Mouse (Mus musculus) ES-E14 (cell line): Measurements from ENCODE around the gene Ralb. TPM values are rescaled to one million over a fixed set of nuclear protein-coding genes. Genes with fewer than 3 reads are reported as not detected.
A peak's percentile ranks its signal among the peaks of the same experiment; 100 is the strongest.

Source experiments
- DNase-seq: peaks from one replicate; pipeline ENCODE4 v3.0.0-alpha.2; 2013; ENCODE audit warnings: low read depth, low spot score
- H3K27ac ChIP-seq: 2 replicates; pipeline ENCODE4 v1.5.1; 2012; ENCODE audit warnings: low read depth, mild to moderate bottlenecking, low read length, moderate library complexity, mixed read lengths; ENCODE audit not compliant: poor library complexity, insufficient read depth, severe bottlenecking
- H3K36me3 ChIP-seq: 2 replicates; pipeline ENCODE4 v1.6.1; 2012; ENCODE audit warnings: mild to moderate bottlenecking, low read length, moderate library complexity, mixed read lengths; ENCODE audit not compliant: control insufficient read depth, poor library complexity, insufficient read depth, severe bottlenecking
- H3K4me1 ChIP-seq, 2 experiments: fragments of 150-350 bp in 1 of 2; sonication (generic) in 1 of 2; 2 replicates each; pipeline ENCODE4 v1.6.1; 2012; ENCODE audit warnings: low read length in 2 of 2, mild to moderate bottlenecking in 1 of 2, mixed read lengths in 1 of 2; ENCODE audit not compliant: control insufficient read depth in 2 of 2, insufficient read depth in 2 of 2, poor library complexity in 1 of 2
- H3K4me3 ChIP-seq, 2 experiments: fragments of 150-350 bp in 1 of 2; sonication (generic) in 1 of 2; 2 replicates each; pipeline ENCODE4 v1.5.1; 2012; ENCODE audit warnings: low read length in 2 of 2, low read depth in 1 of 2, mild to moderate bottlenecking in 1 of 2, mixed read lengths in 1 of 2; ENCODE audit not compliant: insufficient read depth in 1 of 2, poor library complexity in 1 of 2, severe bottlenecking in 1 of 2
- H3K9ac ChIP-seq: 2 replicates; pipeline ENCODE4 v1.6.1; 2012; ENCODE audit warnings: low read depth, mild to moderate bottlenecking, low read length, mixed read lengths; ENCODE audit not compliant: poor library complexity, insufficient read depth, severe bottlenecking
- H3K9me3 ChIP-seq: fragments of 150-350 bp; sonication (generic); 2 replicates; pipeline ENCODE4 v1.6.1; 2012; ENCODE audit warnings: low read depth, mild to moderate bottlenecking, low read length; ENCODE audit not compliant: control insufficient read depth, insufficient read depth
- CHD2 ChIP-seq: IDR thresholded peaks from 2 replicates; pipeline ENCODE4 v1.6.1; 2014; ENCODE audit warnings: mild to moderate bottlenecking, low read depth, low read length, inconsistent platforms
- HCFC1 ChIP-seq: IDR thresholded peaks from 2 replicates; pipeline ENCODE4 v1.6.1; 2012; ENCODE audit warnings: low read length, inconsistent platforms, borderline replicate concordance; ENCODE audit not compliant: insufficient read depth
- MAFK ChIP-seq: IDR thresholded peaks from 2 replicates; pipeline ENCODE4 v1.6.1; 2014; ENCODE audit warnings: mild to moderate bottlenecking, low read depth, low read length, inconsistent platforms; ENCODE audit not compliant: insufficient read depth
- ZC3H11A ChIP-seq: IDR thresholded peaks from 2 replicates; pipeline ENCODE4 v1.6.1; 2012; ENCODE audit warnings: low read depth, mild to moderate bottlenecking, inconsistent platforms, low read length, borderline replicate concordance
- ZNF384 ChIP-seq: IDR thresholded peaks from 2 replicates; pipeline ENCODE4 v1.6.1; 2012; ENCODE audit warnings: low read depth, low read length, inconsistent platforms
- in situ Hi-C, 2 experiments: fragments of 600-800 bp; cut with MboI; formaldehyde crosslinking; loops; one replicate each; pipeline ENCODE4 v1.15.1; 2025; ENCODE audit warnings: low sequenced_read_pairs in 2 of 2, inconsistent platforms in 1 of 2; ENCODE audit not compliant: unreplicated experiment in 2 of 2
- total RNA-seq: library from RNA; depleted of rRNA; stranded (reverse); fragments of 300-350 nt; gene quantifications from 2 replicates; pipeline ENCODE4 v1.2.3, GENCODE M21; 2012

Gene Ralb
- total RNA-seq, 1 experiment: 30.8 TPM

- in situ Hi-C loops: no loop called here
- no peak overlapping the region for H3K9ac ChIP-seq
- H3K36me3 ChIP-seq: no peaks in the 10 kb centered on the region
- DNase-seq: no peak
- H3K4me1 ChIP-seq: peaks cover 2 to 36% of the 10 kb centered on the region in 2 experiments; a peak in 3 of 4 replicates
- H3K27ac ChIP-seq: no peak overlapping the region; the same call in 1 of the 2 replicates
- TF ChIP-seq CHD2: no peak
- TF ChIP-seq ZNF384: no peak
- no peak for TF ChIP-seq MAFK
- no peak for TF ChIP-seq HCFC1
- TF ChIP-seq ZC3H11A: no peak
- H3K4me3 ChIP-seq: no peak overlapping the region
- no peaks in the 10 kb centered on the region for H3K9me3 ChIP-seq
These were observed 12.1 kb downstream of the Ralb start for GRCm38 (mm10) chr1:119492505-119492904.

DNA sequence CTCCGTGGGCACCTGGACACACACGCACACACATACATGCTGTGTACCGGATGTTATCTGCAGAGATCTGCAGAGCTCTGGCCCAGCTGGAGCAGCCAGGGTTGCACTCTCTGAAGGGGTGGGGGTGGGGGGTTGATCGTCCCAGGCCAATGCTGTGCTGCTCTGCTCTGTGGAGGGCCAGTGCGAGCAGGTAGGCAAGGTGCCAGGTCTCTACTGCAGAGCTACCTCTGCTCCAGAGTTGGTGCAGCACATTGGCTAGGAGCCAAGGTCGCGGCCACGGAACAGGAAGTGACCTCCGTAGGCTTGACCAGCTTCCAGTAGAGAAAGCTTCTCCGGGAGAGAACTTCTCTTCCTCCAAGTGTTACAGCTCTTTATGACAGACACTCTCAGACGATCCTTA is 12.5 kb downstream of the Ralb start:
- Histone ChIP-seq H3K9me3 (no peaks in the 10 kb centered on the region), H3K36me3 (no peaks in the 10 kb centered on the region), H3K9ac (peak overlapping the region; percentile 21; the same call in 1 of the 2 replicates), H3K4me1 (peaks cover 2 to 37% of the 10 kb centered on the region in 2 experiments; a peak in 3 of 4 replicates), H3K4me3 (no peak overlapping the region), H3K27ac (no peak overlapping the region; the same call in 1 of the 2 replicates)
- in situ Hi-C loops: no loop called here
- no peak for DNase-seq
- TF ChIP-seq MAFK (no peak), ZC3H11A (no peak), HCFC1 (no peak), CHD2 (no peak), ZNF384 (no peak)

DNA sequence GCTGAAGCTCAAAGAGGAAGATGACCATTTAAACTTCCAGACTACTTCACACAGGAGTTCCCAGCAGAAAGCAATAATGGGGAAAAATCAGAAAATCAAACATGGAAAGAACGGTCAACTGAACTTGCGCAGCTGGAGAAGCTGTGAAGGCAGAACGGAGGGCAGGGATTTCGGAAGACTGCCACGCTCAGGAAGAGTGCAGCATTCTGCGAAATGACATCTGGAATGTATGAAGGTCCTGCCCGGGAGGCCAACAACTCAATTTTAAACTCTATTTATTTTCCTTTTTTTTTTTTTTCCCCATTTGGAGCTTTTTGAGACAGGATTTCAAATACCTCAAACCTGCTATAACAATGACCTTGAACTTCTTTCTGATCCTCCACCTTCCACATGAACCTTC is 13.8 kb downstream of the Ralb start:
- H3K27ac ChIP-seq: no peak overlapping the region
- peaks cover 3 to 36% of the 10 kb centered on the region in 2 experiments; a peak in 3 of 4 replicates for H3K4me1 ChIP-seq
- TF ChIP-seq HCFC1: no peak
- no peak for TF ChIP-seq ZNF384
- no peak for TF ChIP-seq MAFK
- no peak for TF ChIP-seq ZC3H11A
- no peak for TF ChIP-seq CHD2
- no peak for DNase-seq
- in situ Hi-C loops: no loop called here
- H3K9ac ChIP-seq: no peak overlapping the region
- H3K36me3 ChIP-seq: no peaks in the 10 kb centered on the region
- H3K4me3 ChIP-seq: no peak overlapping the region
- H3K9me3 ChIP-seq: no peaks in the 10 kb centered on the region

DNA sequence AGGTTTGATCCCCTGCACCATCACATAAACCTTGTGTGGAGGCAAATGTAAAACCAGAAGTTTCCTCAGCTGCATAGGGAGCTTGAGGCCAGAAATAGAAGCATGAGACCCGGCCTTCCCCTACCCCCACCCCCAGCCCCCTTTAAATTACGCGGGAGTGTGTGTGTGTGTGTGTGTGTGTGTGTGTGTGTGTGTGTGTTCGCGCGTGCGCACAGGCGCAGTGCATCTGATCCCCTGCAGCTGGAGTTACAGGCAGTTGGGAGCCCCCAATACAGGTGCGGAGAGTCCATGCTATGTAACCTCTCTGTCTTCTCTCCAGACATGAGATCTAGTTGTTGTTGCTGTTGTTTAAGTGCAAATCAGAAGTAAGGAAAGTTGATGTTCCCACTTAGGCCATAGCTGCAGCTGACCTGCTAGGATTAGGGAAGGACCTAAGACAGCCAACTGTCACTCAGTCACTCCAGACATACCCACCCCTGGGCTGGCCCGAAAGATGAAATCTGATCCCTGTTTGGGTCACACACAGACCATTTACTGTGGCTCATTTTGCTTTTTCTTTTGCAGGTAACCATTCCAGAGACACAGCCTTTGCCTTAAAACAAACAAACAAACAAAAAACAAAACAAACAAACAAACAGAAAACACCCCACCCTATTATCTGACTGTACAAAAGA is 16.5 kb downstream of the Ralb start:
- no peak for DNase-seq
- in situ Hi-C loops: loop anchor here in 1 of 2 experiments (10.0 kb wide), 1 partner anchor 393 kb away; no protein-coding TSS in a partner anchor
- peaks cover 3 to 30% of the 10 kb centered on the region in 2 experiments; a peak in 3 of 4 replicates for H3K4me1 ChIP-seq
- no peaks in the 10 kb centered on the region for H3K36me3 ChIP-seq
- no peak overlapping the region for H3K4me3 ChIP-seq
- no peak overlapping the region for H3K27ac ChIP-seq
- H3K9ac ChIP-seq: no peak overlapping the region
- TF ChIP-seq CHD2 (no peak), HCFC1 (no peak), ZC3H11A (no peak), ZNF384 (no peak), MAFK (no peak)
- no peaks in the 10 kb centered on the region for H3K9me3 ChIP-seq

DNA sequence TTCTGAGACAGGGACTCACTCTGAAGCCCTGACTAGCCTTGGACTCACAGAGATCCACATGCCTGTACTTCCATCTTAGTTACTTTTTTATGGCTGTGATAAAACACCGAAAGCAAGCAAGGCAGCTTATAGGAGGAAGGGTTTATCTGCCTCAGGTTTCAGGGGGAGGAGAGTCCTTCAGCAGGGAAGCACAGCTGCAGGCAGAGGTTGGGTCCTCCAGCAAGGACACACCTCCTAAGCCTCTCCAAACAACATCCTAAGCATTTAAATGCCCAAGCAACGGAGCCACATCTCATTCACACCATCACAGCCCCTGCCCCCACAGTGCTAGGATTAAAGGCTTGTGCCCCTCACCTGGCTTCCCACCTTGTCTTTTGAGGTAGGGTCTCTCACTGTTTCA is 18.8 kb downstream of the Ralb start:
- H3K9me3 ChIP-seq: no peaks in the 10 kb centered on the region
- H3K4me3 ChIP-seq: no peak overlapping the region
- in situ Hi-C loops: loop anchor here in 1 of 2 experiments (10.0 kb wide), 1 partner anchor 391 kb away; no protein-coding TSS in a partner anchor
- no peak overlapping the region for H3K27ac ChIP-seq
- no peak overlapping the region for H3K9ac ChIP-seq
- H3K36me3 ChIP-seq: no peaks in the 10 kb centered on the region
- H3K4me1 ChIP-seq: peaks cover 3 to 22% of the 10 kb centered on the region in 2 experiments; a peak in 3 of 4 replicates
- no peak for DNase-seq
- TF ChIP-seq CHD2 (no peak), ZC3H11A (no peak), ZNF384 (no peak), MAFK (no peak), HCFC1 (no peak)
